Mouse (Mus musculus): ENCODE measurements around the gene Sema5b.

DNA sequence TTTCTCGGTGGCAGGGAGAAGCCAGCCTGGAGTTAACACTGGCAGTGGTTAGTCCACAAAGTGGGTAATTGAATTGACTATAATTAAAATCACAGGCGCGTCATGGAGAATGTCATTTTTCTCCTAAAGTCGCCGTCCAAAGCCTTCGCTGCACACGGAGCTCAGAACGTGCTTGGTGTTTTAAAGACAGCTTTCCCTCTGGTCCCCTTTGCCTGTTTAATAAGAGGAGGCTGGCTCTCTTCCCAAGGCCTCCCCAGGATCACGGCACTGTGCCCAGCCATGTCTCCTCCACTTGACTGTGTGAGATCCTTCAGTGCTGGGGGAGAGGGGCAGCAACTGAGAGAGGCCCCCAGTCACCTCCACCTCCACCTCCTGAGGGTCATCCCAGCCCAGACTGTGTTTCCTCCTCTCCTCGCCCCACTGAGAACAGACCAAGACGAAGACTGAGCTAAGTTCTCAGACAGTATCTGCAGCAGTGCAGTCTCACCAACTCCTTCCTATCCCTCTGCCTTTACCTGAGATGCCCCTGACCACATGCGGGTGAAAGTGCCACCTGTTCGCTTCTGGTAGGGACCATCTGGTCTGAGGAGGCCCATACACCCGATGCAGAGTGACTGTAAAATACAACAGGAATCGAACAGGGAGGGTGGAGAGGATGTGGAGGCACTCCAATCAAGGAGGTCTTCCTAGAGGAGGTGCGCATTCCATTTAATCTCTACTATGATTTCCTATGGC lies 84.5 kb downstream of the Sema5b start:
- no peak for TF ChIP-seq POLR2A (IDR thresholded peaks at IDR 0.05; ENCODE audit: extremely low read depth, insufficient read depth, low read length)
- TF ChIP-seq CTCF (IDR thresholded peaks at IDR 0.05; ENCODE audit: low read depth, low read length): no peak
